Mouse (Mus musculus): ENCODE data around the gene Slc25a47. TPM values are rescaled to one million over a fixed set of nuclear protein-coding genes. Genes with fewer than 3 reads are reported as not detected.

The Slc25a47 gene
- total RNA-seq, 2 experiments from 2014 or later: 5.9 to 9.3 TPM

- intact Hi-C loops (cut with DNase I): loop anchor here (2.0 to 10.0 kb wide), 2 partner anchors 135 to 341 kb away; partner anchors contain the start of gene Evl
- DNase-seq (ENCODE audit: low spot score): no peak
Measured at GRCm38 (mm10) chr12:108896006-108896405, 60.2 kb downstream of the Slc25a47 start.

GRCm38 (mm10) chr12:108901346-108901745, 65.5 kb downstream of the Slc25a47 start:
- intact Hi-C loops (cut with DNase I): loop anchor here (10.0 kb wide), 2 partner anchors 413 to 1473 kb away; no protein-coding TSS in a partner anchor
- no peak for DNase-seq (ENCODE audit: low spot score)

GRCm38 (mm10) chr12:108902940-108903339, 67.1 kb downstream of the Slc25a47 start:
- intact Hi-C loops (cut with DNase I): loop anchor here (10.0 kb wide), 2 partner anchors 412 to 1472 kb away; no protein-coding TSS in a partner anchor
- peak; percentile 20 for DNase-seq (ENCODE audit: low spot score)

- no peak for DNase-seq (ENCODE audit: low spot score)
- intact Hi-C loops (cut with DNase I): loop anchor here (1.0 to 10.0 kb wide), 3 partner anchors 411 to 1471 kb away; no protein-coding TSS in a partner anchor
Measured at GRCm38 (mm10) chr12:108903600-108904275, 67.9 kb downstream of the Slc25a47 start.

- intact Hi-C loops (cut with DNase I): loop anchor here (1.0 to 10.0 kb wide), 3 partner anchors 411 to 1471 kb away; no protein-coding TSS in a partner anchor
- no peak for DNase-seq (ENCODE audit: low spot score)
Measured at GRCm38 (mm10) chr12:108904276-108904653, 68.4 kb downstream of the Slc25a47 start.

GRCm38 (mm10) chr12:108905620-108906302, 69.9 kb downstream of the Slc25a47 start:
- no peak for DNase-seq (ENCODE audit: low spot score)
- intact Hi-C loops (cut with DNase I): loop anchor here (10.0 kb wide), 2 partner anchors 409 to 1469 kb away; no protein-coding TSS in a partner anchor

GRCm38 (mm10) chr12:108906398-108906797, 70.6 kb downstream of the Slc25a47 start:
- intact Hi-C loops (cut with DNase I): loop anchor here (10.0 kb wide), 2 partner anchors 408 to 1468 kb away; no protein-coding TSS in a partner anchor
- no peak for DNase-seq (ENCODE audit: low spot score)

Small RNA genes lying within 50 kb of the gene (microRNA-seq; reads per million reads assigned to microRNA genes)
- gene Mir345: 106 reads per million, percentile 58 among the genes with 10 or more reads in this experiment

Other genes starting within 250 kb of the Slc25a47 start
- gene Degs2, start 133.7 kb upstream of the Slc25a47 start, total RNA-seq (2021): under 1 TPM; 0.56 to 0.62 TPM
- gene Yy1, start 43.1 kb upstream of the Slc25a47 start, total RNA-seq (2021): 10 to 100 TPM; 28.3 to 38.9 TPM
- 10 to 100 TPM in 1 of 2 experiments, 1 to 10 TPM in 1; 9.8 to 14.1 TPM for gene Slc25a29, start 163 bp upstream of the Slc25a47 start, total RNA-seq (2021)
- gene Wdr25, start 57.6 kb downstream of the Slc25a47 start, total RNA-seq (2021): 1 to 10 TPM; 3.9 TPM
- gene Wars, start 58.1 kb downstream of the Slc25a47 start, total RNA-seq (2021): 10 to 100 TPM; 33.6 to 35.8 TPM
- gene Begain, start 232.2 kb downstream of the Slc25a47 start, total RNA-seq (2021): under 1 TPM; 0.31 to 0.36 TPM

Measured in heart, postnatal 25 days (tissue).